Mouse (Mus musculus): ENCODE data around the gene Hhipl1.

Hhipl1 gene

GRCm38 (mm10) chr12:108278221-108278918 is 27.7 kb upstream of the Hhipl1 start:
- no peak for DNase-seq

- no peak for DNase-seq
Measured at GRCm38 (mm10) chr12:108284455-108285224, 21.4 kb upstream of the Hhipl1 start.

- DNase-seq = no peak
Measured at GRCm38 (mm10) chr12:108285225-108286011, 20.7 kb upstream of the Hhipl1 start.

GRCm38 (mm10) chr12:108286381-108286780 is 19.7 kb upstream of the Hhipl1 start:
- no peak for DNase-seq

GRCm38 (mm10) chr12:108287011-108287410 is 19.1 kb upstream of the Hhipl1 start:
- DNase-seq = no peak

GRCm38 (mm10) chr12:108288127-108288880 is 17.8 kb upstream of the Hhipl1 start:
- DNase-seq = no peak

- no peak for DNase-seq
Measured at GRCm38 (mm10) chr12:108292419-108292818, 13.7 kb upstream of the Hhipl1 start.

GRCm38 (mm10) chr12:108292957-108293356 is 13.1 kb upstream of the Hhipl1 start:
- DNase-seq = peak; percentile 76

- DNase-seq = no peak
Measured at GRCm38 (mm10) chr12:108294620-108295019, 11.4 kb upstream of the Hhipl1 start.

GRCm38 (mm10) chr12:108297033-108297432 is 9.0 kb upstream of the Hhipl1 start:
- DNase-seq = no peak

GRCm38 (mm10) chr12:108301006-108301405 is 5.1 kb upstream of the Hhipl1 start:
- DNase-seq = no peak

- no peak for DNase-seq
Measured at GRCm38 (mm10) chr12:108303778-108304365, 2.2 kb upstream of the Hhipl1 start.

GRCm38 (mm10) chr12:108305172-108305571 is 898 bp upstream of the Hhipl1 start:
- DNase-seq = no peak

GRCm38 (mm10) chr12:108307553-108307952 is 1.5 kb downstream of the Hhipl1 start:
- DNase-seq = no peak

- DNase-seq = no peak
Measured at GRCm38 (mm10) chr12:108308363-108308856, 2.3 kb downstream of the Hhipl1 start.

GRCm38 (mm10) chr12:108309116-108309794 is 3.2 kb downstream of the Hhipl1 start:
- no peak for DNase-seq

- DNase-seq = no peak
Measured at GRCm38 (mm10) chr12:108310041-108310440, 4.0 kb downstream of the Hhipl1 start.

- DNase-seq = no peak
Measured at GRCm38 (mm10) chr12:108310456-108311027, 4.5 kb downstream of the Hhipl1 start.

GRCm38 (mm10) chr12:108311741-108312290 is 5.7 kb downstream of the Hhipl1 start:
- no peak for DNase-seq

- DNase-seq = no peak
Measured at GRCm38 (mm10) chr12:108312432-108312851, 6.4 kb downstream of the Hhipl1 start.
